Mouse (Mus musculus) common myeloid progenitor, adult 5-6 weeks (primary cell): ENCODE results near the gene Zfp97. TPM values are rescaled to one million over a fixed set of nuclear protein-coding genes. Genes with fewer than 3 reads are reported as not detected.
"Not testable (repeated sequence)": the region's sequence is repeated elsewhere in the genome, so short reads cannot be mapped to it uniquely, and the experiment has no call there.

Experiments
- ATAC-seq: replicated peaks from 2 replicates; pipeline ENCODE4 v1.8.0; 2016; ENCODE audit warnings: low read depth, mild to moderate bottlenecking, moderate TSS enrichment, inconsistent platforms; ENCODE audit not compliant: poor library complexity, severe bottlenecking
- total RNA-seq: library from RNA; stranded (forward); fragments of 200-1000, 187-1606 nt; gene quantifications from 2 replicates; pipeline ENCODE4 v1.2.3, GENCODE M21; 2017

The Zfp97 gene
- 10.9 and 12.2 TPM in 2 replicates for total RNA-seq

GRCm38 (mm10) chr17:17120830-17121502, at the start of gene Zfp97:
Gene Zfp97 (plus strand): TSS chr17:17121415.
- ATAC-seq = peak; percentile 100

- peak; percentile 100 for ATAC-seq
Measured at GRCm38 (mm10) chr17:17178757-17179413, 57.7 kb downstream of the Zfp97 start.

DNA sequence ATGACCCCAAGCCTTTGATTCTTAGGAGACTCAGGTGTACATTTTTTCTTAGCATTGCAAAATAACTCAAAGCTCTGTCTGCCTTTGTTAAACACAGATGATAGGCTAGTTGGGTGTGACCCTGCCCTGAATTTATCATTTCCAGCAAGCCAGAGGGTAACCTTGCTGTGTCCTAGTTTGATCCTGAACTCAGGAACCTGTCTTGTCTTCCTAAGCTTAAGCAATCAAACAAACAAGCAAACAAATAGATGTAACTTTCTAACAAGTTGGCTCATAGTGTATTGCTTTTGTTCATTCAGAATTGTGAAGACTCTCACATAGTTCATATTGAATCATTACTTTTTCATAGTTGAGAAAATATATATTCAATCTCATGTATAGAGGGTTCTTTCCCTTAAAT, 73.5 kb downstream of the Zfp97 start:
- ATAC-seq = not testable (repeated sequence)

DNA sequence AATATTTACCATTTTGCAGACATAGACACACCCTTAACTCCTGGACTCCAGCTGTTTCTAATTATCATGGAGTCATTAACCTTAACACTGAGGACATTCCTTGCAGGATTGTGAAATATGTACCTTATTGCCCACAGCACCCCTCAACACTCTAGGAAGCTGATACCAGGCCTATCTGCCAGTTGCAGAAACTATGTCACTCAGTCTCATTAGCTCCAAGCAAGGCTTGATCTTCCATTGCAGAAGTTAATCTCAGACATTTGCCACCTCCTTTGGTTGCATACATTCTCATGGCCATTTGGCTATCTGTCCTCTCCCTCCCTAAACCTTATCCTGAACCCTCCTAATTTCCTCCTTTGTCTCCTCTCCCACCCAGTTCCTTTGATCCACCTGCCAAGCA, 74.0 kb downstream of the Zfp97 start:
- no peak for ATAC-seq

DNA sequence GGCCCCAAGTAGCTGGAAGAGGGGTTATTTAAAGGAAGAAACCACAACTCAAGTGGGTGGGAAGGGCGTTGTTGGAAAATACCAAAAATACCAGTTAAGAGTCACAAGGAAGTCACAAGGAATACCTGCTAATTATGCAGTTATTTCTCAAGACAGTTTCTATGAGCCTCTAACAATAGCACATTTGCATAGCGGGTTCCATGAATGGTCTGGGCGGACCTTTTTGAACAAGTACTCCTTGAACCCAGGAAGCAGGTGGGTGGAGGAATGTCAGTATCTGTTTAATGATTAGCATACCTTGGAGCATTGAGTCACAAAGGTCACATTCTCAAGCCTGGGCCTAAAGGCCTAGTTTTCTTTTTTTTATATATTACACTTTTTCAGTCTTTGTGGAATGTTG, 74.9 kb downstream of the Zfp97 start:
- not testable (repeated sequence) for ATAC-seq

Other genes with a start within 250 kb of the Zfp97 start
- not detected in 2 replicates for gene Zfp960, start 57.3 kb upstream of the Zfp97 start, total RNA-seq